Mouse (Mus musculus): ENCODE data around the gene Idnk. TPM values are rescaled to one million over a fixed set of nuclear protein-coding genes. Genes with fewer than 3 reads are reported as not detected.
A peak's percentile ranks its signal among the peaks of the same experiment; 100 is the strongest.
"Not testable (repeated sequence)": the region's sequence is repeated elsewhere in the genome, so short reads cannot be mapped to it uniquely, and the experiment has no call there.

Gene Idnk
- polyA plus RNA-seq, 1 experiment: 11.7 TPM

- Histone ChIP-seq H3K79me3 (ENCODE audit: low read depth) (peaks cover 21% of the 10 kb centered on the region), H3K27me3 (ENCODE audit: control insufficient read depth, insufficient read depth, insufficient read length) (no peaks in the 10 kb centered on the region), H3ac (ENCODE audit: control insufficient read depth, insufficient read length, low read depth) (peak overlapping the region; percentile 89), H3K36me3 (ENCODE audit: control insufficient read depth, insufficient read depth) (peaks cover 15% of the 10 kb centered on the region), H3K4me3 (ENCODE audit: insufficient read depth, poor library complexity, severe bottlenecking) (peak overlapping the region; percentile 66), H3K79me2 (ENCODE audit: control insufficient read depth, insufficient read depth) (peaks cover 30% of the 10 kb centered on the region)
- TF ChIP-seq MYOD1 (IDR thresholded peaks at IDR 0.05; ENCODE audit: control insufficient read depth, insufficient read length, low read depth) (no peak), MAX (IDR thresholded peaks at IDR 0.05) (peak; percentile 6), CEBPB (IDR thresholded peaks at IDR 0.05; ENCODE audit: low read depth) (no peak), CTCF (IDR thresholded peaks at IDR 0.05; ENCODE audit: control insufficient read depth, insufficient read depth, insufficient read length) (no peak)
Observed at GRCm38 (mm10) chr13:58128768-58129671, 28.4 kb upstream of the Idnk start.

GRCm38 (mm10) chr13:58129687-58130246 lies 27.7 kb upstream of the Idnk start:
- Histone ChIP-seq H3K27me3 (ENCODE audit: control insufficient read depth, insufficient read depth, insufficient read length) (no peaks in the 10 kb centered on the region), H3ac (ENCODE audit: control insufficient read depth, insufficient read length, low read depth) (peak overlapping the region; percentile 89), H3K36me3 (ENCODE audit: control insufficient read depth, insufficient read depth) (peaks cover 15% of the 10 kb centered on the region), H3K79me2 (ENCODE audit: control insufficient read depth, insufficient read depth) (peaks cover 30% of the 10 kb centered on the region), H3K79me3 (ENCODE audit: low read depth) (peaks cover 21% of the 10 kb centered on the region), H3K4me3 (ENCODE audit: insufficient read depth, poor library complexity, severe bottlenecking) (peak overlapping the region; percentile 66)
- TF ChIP-seq CEBPB (IDR thresholded peaks at IDR 0.05; ENCODE audit: low read depth) (no peak), MYOD1 (IDR thresholded peaks at IDR 0.05; ENCODE audit: control insufficient read depth, insufficient read length, low read depth) (no peak), FOSL1 (IDR thresholded peaks at IDR 0.05; ENCODE audit: insufficient read depth, low read length, poor library complexity, severe bottlenecking) (no peak), CTCF (IDR thresholded peaks at IDR 0.05; ENCODE audit: control insufficient read depth, insufficient read depth, insufficient read length) (no peak), MAX (IDR thresholded peaks at IDR 0.05) (no peak), USF1 (IDR thresholded peaks at IDR 0.05; ENCODE audit: low read depth) (no peak), MYOG (IDR thresholded peaks at IDR 0.05; ENCODE audit: control insufficient read depth, extremely low read depth, insufficient read length) (no peak)

- peaks cover 16% of the 10 kb centered on the region for H3K79me2 ChIP-seq (ENCODE audit: control insufficient read depth, insufficient read depth)
- H3K27me3 ChIP-seq (ENCODE audit: control insufficient read depth, insufficient read depth, insufficient read length): no peaks in the 10 kb centered on the region
- TF ChIP-seq USF1 (IDR thresholded peaks at IDR 0.05; ENCODE audit: low read depth) (no peak), MYOD1 (IDR thresholded peaks at IDR 0.05; ENCODE audit: control insufficient read depth, insufficient read length, low read depth) (no peak), MYOG (IDR thresholded peaks at IDR 0.05; ENCODE audit: control insufficient read depth, extremely low read depth, insufficient read length) (no peak), CEBPB (IDR thresholded peaks at IDR 0.05; ENCODE audit: low read depth) (no peak), FOSL1 (IDR thresholded peaks at IDR 0.05; ENCODE audit: insufficient read depth, low read length, poor library complexity, severe bottlenecking) (no peak), MAX (IDR thresholded peaks at IDR 0.05) (no peak), CTCF (IDR thresholded peaks at IDR 0.05; ENCODE audit: control insufficient read depth, insufficient read depth, insufficient read length) (no peak)
- no peak overlapping the region for H3ac ChIP-seq (ENCODE audit: control insufficient read depth, insufficient read length, low read depth)
- H3K36me3 ChIP-seq (ENCODE audit: control insufficient read depth, insufficient read depth): peaks cover 1% of the 10 kb centered on the region
- no peak overlapping the region for H3K4me3 ChIP-seq (ENCODE audit: insufficient read depth, poor library complexity, severe bottlenecking)
- H3K79me3 ChIP-seq (ENCODE audit: low read depth): peaks cover 7% of the 10 kb centered on the region
Observed at GRCm38 (mm10) chr13:58131692-58132091, 25.8 kb upstream of the Idnk start.

GRCm38 (mm10) chr13:58146603-58147002 lies 10.8 kb upstream of the Idnk start:
- H3K36me3 ChIP-seq (ENCODE audit: control insufficient read depth, insufficient read depth); H3K4me3 ChIP-seq (ENCODE audit: insufficient read depth, poor library complexity, severe bottlenecking); H3K79me3 ChIP-seq (ENCODE audit: low read depth); H3K27me3 ChIP-seq (ENCODE audit: control insufficient read depth, insufficient read depth, insufficient read length); H3K79me2 ChIP-seq (ENCODE audit: control insufficient read depth, insufficient read depth); H3ac ChIP-seq (ENCODE audit: control insufficient read depth, insufficient read length, low read depth): not testable (repeated sequence)

GRCm38 (mm10) chr13:58147760-58148159 lies 9.7 kb upstream of the Idnk start:
- no peak for TF ChIP-seq CTCF (IDR thresholded peaks at IDR 0.05; ENCODE audit: control insufficient read depth, insufficient read depth, insufficient read length)
- TF ChIP-seq FOSL1 (IDR thresholded peaks at IDR 0.05; ENCODE audit: insufficient read depth, low read length, poor library complexity, severe bottlenecking): no peak
- TF ChIP-seq USF1 (IDR thresholded peaks at IDR 0.05; ENCODE audit: low read depth): no peak
- TF ChIP-seq MYOD1 (IDR thresholded peaks at IDR 0.05; ENCODE audit: control insufficient read depth, insufficient read length, low read depth): no peak
- TF ChIP-seq MYOG (IDR thresholded peaks at IDR 0.05; ENCODE audit: control insufficient read depth, extremely low read depth, insufficient read length): no peak
- no peak for TF ChIP-seq MAX (IDR thresholded peaks at IDR 0.05)
- no peak for TF ChIP-seq CEBPB (IDR thresholded peaks at IDR 0.05; ENCODE audit: low read depth)
- H3K27me3 ChIP-seq (ENCODE audit: control insufficient read depth, insufficient read depth, insufficient read length): peaks cover 8% of the 10 kb centered on the region
- H3K79me3 ChIP-seq (ENCODE audit: low read depth): no peaks in the 10 kb centered on the region
- no peaks in the 10 kb centered on the region for H3K36me3 ChIP-seq (ENCODE audit: control insufficient read depth, insufficient read depth)
- H3K79me2 ChIP-seq (ENCODE audit: control insufficient read depth, insufficient read depth): no peaks in the 10 kb centered on the region
- H3ac ChIP-seq (ENCODE audit: control insufficient read depth, insufficient read length, low read depth): no peak overlapping the region
- H3K4me3 ChIP-seq (ENCODE audit: insufficient read depth, poor library complexity, severe bottlenecking): no peak overlapping the region

All from C2C12 (cell line).